Mouse (Mus musculus) forebrain, embryonic 13.5 days (tissue): ENCODE results near the gene Tex33. TPM values are rescaled to one million over a fixed set of nuclear protein-coding genes. Genes with fewer than 3 reads are reported as not detected.
"Not testable (repeated sequence)": the region's sequence is repeated elsewhere in the genome, so short reads cannot be mapped to it uniquely, and the experiment has no call there.

Experiments
- ATAC-seq: fragments of 200-750 bp; cut with Nextera tagmentation; 2 replicates; pipeline ENCODE4 v1.8.0; 2017
- H3K27ac ChIP-seq: fragments of 300-500 bp; sonication (generic); 2 replicates; pipeline ENCODE4 v1.5.1; 2015; ENCODE audit warnings: inconsistent platforms, mild to moderate bottlenecking, moderate library complexity
- H3K27me3 ChIP-seq: fragments of 300-500 bp; sonication (generic); 2 replicates; pipeline ENCODE4 v1.6.1; 2015; ENCODE audit warnings: mild to moderate bottlenecking, inconsistent platforms
- H3K36me3 ChIP-seq: fragments of 300-500 bp; sonication (generic); 2 replicates; pipeline ENCODE4 v1.6.1; 2015; ENCODE audit warnings: mild to moderate bottlenecking, inconsistent platforms; ENCODE audit not compliant: poor library complexity, severe bottlenecking
- H3K4me1 ChIP-seq: fragments of 300-500 bp; sonication (generic); 2 replicates; pipeline ENCODE4 v1.6.1; 2015; ENCODE audit warnings: inconsistent platforms
- H3K4me2 ChIP-seq: fragments of 300-500 bp; sonication (generic); 2 replicates; pipeline ENCODE4 v1.6.1; 2015; ENCODE audit warnings: inconsistent platforms, mild to moderate bottlenecking, moderate library complexity
- H3K4me3 ChIP-seq: fragments of 300-500 bp; sonication (generic); 2 replicates; pipeline ENCODE4 v1.5.1; 2015; ENCODE audit warnings: mild to moderate bottlenecking, inconsistent platforms
- H3K9ac ChIP-seq: fragments of 300-500 bp; sonication (generic); 2 replicates; pipeline ENCODE4 v1.6.1; 2015; ENCODE audit warnings: mild to moderate bottlenecking, inconsistent platforms
- H3K9me3 ChIP-seq: fragments of 300-500 bp; sonication (generic); replicated peaks from 2 replicates; pipeline ENCODE4 v1.6.1; 2016; ENCODE audit warnings: inconsistent platforms
- WGBS: fragments of 180-500 bp; shearing (Covaris S2); methylation state at CpG from one replicate; pipeline ENCODE4 v1.1.7; 2015; 5-methylcytosine and 5-hydroxymethylcytosine counted together
- microRNA-seq: library from miRNA; unstranded; fragments of <30 nt; microRNA quantifications from one replicate; pipeline ENCODE4, GENCODE M21; 2016
- polyA plus RNA-seq: library from polyadenylated mRNA; unstranded; fragments of >200 nt; fragmentation: Nextera tagmentation; extraction: Ambion mirVana; gene quantifications from 2 replicates; pipeline ENCODE4 v1.2.1, GENCODE M21; 2015

Tex33 gene
- polyA plus RNA-seq, 1 experiment from 2014 or later, result not detected

GRCm38 (mm10) chr15:78331523-78332340 is 64.0 kb downstream of the Tex33 start:
- no peaks in the 10 kb centered on the region for H3K36me3 ChIP-seq
- H3K9me3 ChIP-seq, result no peaks in the 10 kb centered on the region
- H3K4me2 ChIP-seq, result no peak overlapping the region
- no peak overlapping the region for H3K27ac ChIP-seq
- ATAC-seq, result no peak
- no peak overlapping the region for H3K4me3 ChIP-seq
- WGBS, result 79% methylated on average over 5 of the region's 5 CpGs
- H3K9ac ChIP-seq, result no peak overlapping the region
- H3K27me3 ChIP-seq, result no peaks in the 10 kb centered on the region
- H3K4me1 ChIP-seq, result peaks cover 4% of the 10 kb centered on the region; the same call in 1 of the 2 replicates

- no peaks in the 10 kb centered on the region for H3K36me3 ChIP-seq
- H3K4me1 ChIP-seq, result peaks cover 4% of the 10 kb centered on the region; the same call in 1 of the 2 replicates
- no peak overlapping the region for H3K9ac ChIP-seq
- WGBS, result 76% methylated on average over 4 of the region's 4 CpGs
- no peak overlapping the region for H3K27ac ChIP-seq
- H3K4me2 ChIP-seq, result no peak overlapping the region
- H3K4me3 ChIP-seq, result no peak overlapping the region
- no peak for ATAC-seq
- no peaks in the 10 kb centered on the region for H3K9me3 ChIP-seq
- no peaks in the 10 kb centered on the region for H3K27me3 ChIP-seq
These were observed 65.0 kb downstream of the Tex33 start for GRCm38 (mm10) chr15:78330706-78331105.

GRCm38 (mm10) chr15:78329972-78330371 is 65.7 kb downstream of the Tex33 start:
- not testable (repeated sequence) for ATAC-seq, H3K9me3 ChIP-seq, H3K36me3 ChIP-seq, H3K9ac ChIP-seq, H3K4me1 ChIP-seq, H3K4me2 ChIP-seq, H3K27ac ChIP-seq, H3K27me3 ChIP-seq, H3K4me3 ChIP-seq
- WGBS, result 83% methylated on average over 6 of the region's 6 CpGs

GRCm38 (mm10) chr15:78328520-78329097 is 67.1 kb downstream of the Tex33 start:
- peaks cover 4% of the 10 kb centered on the region; the same call in 1 of the 2 replicates for H3K4me1 ChIP-seq
- no peak overlapping the region for H3K9ac ChIP-seq
- H3K36me3 ChIP-seq, result no peaks in the 10 kb centered on the region
- ATAC-seq, result no peak
- 61% methylated on average over 3 of the region's 3 CpGs for WGBS
- no peaks in the 10 kb centered on the region for H3K9me3 ChIP-seq
- H3K27me3 ChIP-seq, result no peaks in the 10 kb centered on the region
- no peak overlapping the region for H3K4me3 ChIP-seq
- no peak overlapping the region for H3K27ac ChIP-seq
- H3K4me2 ChIP-seq, result no peak overlapping the region

Small RNAs within 50 kb of the gene (microRNA-seq; reads per million reads assigned to microRNA genes)
- gene Mir7676-2, result not detected

Other genes with a start within 250 kb of the Tex33 start
- 148 and 160 TPM in 2 replicates for gene Ift27, start 221.8 kb downstream of the Tex33 start, polyA plus RNA-seq
- not detected in 2 replicates for gene Pvalb, start 189.5 kb downstream of the Tex33 start, polyA plus RNA-seq
- gene Ncf4, start 151.1 kb downstream of the Tex33 start, polyA plus RNA-seq, result 0.68 and 1.0 TPM in 2 replicates
- 0.10 TPM in 1 of 2 replicates, not detected in the other for gene Csf2rb2, start 90.2 kb downstream of the Tex33 start, polyA plus RNA-seq
- 0.40 and 0.43 TPM in 2 replicates for gene Csf2rb, start 70.2 kb downstream of the Tex33 start, polyA plus RNA-seq
- 12.0 and 15.9 TPM in 2 replicates for gene Tst, start 10.0 kb upstream of the Tex33 start, polyA plus RNA-seq
- gene Mpst, start 10.5 kb upstream of the Tex33 start, polyA plus RNA-seq, result 2.3 and 3.0 TPM in 2 replicates
- 84.6 and 104 TPM in 2 replicates for gene Kctd17, start 32.7 kb upstream of the Tex33 start, polyA plus RNA-seq
- gene Tmprss6, start 72.7 kb upstream of the Tex33 start, polyA plus RNA-seq, result 0.49 TPM in 1 of 2 replicates, not detected in the other
- not detected in 2 replicates for gene Il2rb, start 99.4 kb upstream of the Tex33 start, polyA plus RNA-seq
- 4.1 and 5.8 TPM in 2 replicates for gene C1qtnf6, start 135.5 kb upstream of the Tex33 start, polyA plus RNA-seq
- gene Sstr3, start 148.8 kb upstream of the Tex33 start, polyA plus RNA-seq, result 0.96 and 1.4 TPM in 2 replicates
- gene Rac2, start 176.9 kb upstream of the Tex33 start, polyA plus RNA-seq, result 2.9 and 3.4 TPM in 2 replicates
- gene Cyth4, start 201.1 kb upstream of the Tex33 start, polyA plus RNA-seq, result 3.1 and 3.4 TPM in 2 replicates